Mouse (Mus musculus) megakaryocyte, adult 5-6 weeks (primary cell): ENCODE measurements around the gene Rcan1. TPM values are rescaled to one million over a fixed set of nuclear protein-coding genes. Genes with fewer than 3 reads are reported as not detected.
A peak's percentile ranks its signal among the peaks of the same experiment; 100 is the strongest.
"Not testable (repeated sequence)": the region's sequence is repeated elsewhere in the genome, so short reads cannot be mapped to it uniquely, and the experiment has no call there.

Source experiments
- ATAC-seq: 2 replicates; pipeline ENCODE4 v1.8.0; 2016; ENCODE audit warnings: mild to moderate bottlenecking, inconsistent platforms; ENCODE audit not compliant: poor library complexity, severe bottlenecking
- total RNA-seq, 2 experiments: library from RNA; stranded (forward) in 1 of 2; stranded (reverse) in 1 of 2; fragments of 153-499, 151-499 nt in 1 of 2; fragments of 221-1000, 200-1000 nt in 1 of 2; gene quantifications; 2 replicates each; pipeline versions ENCODE4 v1.2.3 to v1.2.4; 2015 to 2017

The Rcan1 gene
- total RNA-seq, 2 experiments from 2014 or later, result 8.8 to 11.5 TPM

GRCm38 (mm10) chr16:92439775-92440174 lies 30.9 kb downstream of the Rcan1 start:
- ATAC-seq, result no peak

DNA sequence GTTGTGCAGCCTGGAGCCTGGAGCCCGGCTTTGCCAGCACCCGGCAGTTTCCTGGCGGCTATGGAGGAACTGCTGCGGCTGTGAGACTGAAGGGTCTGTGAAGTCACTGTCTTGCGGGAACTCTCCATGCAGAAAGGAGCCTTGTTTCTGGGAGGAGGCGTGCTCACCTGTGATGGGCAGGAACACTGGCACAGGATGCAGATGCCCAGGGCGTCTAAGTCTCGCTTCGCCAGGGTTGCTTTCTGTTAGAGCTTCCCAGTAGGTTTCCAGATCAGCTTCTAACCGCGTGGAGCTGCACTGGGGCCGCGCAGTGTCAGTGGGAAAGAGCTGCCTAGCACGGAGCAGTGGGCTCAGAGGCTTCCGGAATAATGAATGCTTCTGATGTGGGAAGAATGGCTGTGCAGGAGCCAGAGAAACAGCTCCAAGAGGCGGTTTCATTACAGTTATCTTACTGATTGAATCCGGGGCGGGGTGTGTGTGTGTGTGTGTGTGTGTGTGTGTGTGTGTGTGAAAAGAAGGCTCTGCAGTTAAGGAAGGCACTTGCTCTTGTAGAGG lies 35.2 kb downstream of the Rcan1 start:
- ATAC-seq, result no peak

- no peak for ATAC-seq
Observed at GRCm38 (mm10) chr16:92433176-92433575, 37.5 kb downstream of the Rcan1 start.

- ATAC-seq, result no peak
Observed at GRCm38 (mm10) chr16:92430731-92431130, 39.9 kb downstream of the Rcan1 start.

DNA sequence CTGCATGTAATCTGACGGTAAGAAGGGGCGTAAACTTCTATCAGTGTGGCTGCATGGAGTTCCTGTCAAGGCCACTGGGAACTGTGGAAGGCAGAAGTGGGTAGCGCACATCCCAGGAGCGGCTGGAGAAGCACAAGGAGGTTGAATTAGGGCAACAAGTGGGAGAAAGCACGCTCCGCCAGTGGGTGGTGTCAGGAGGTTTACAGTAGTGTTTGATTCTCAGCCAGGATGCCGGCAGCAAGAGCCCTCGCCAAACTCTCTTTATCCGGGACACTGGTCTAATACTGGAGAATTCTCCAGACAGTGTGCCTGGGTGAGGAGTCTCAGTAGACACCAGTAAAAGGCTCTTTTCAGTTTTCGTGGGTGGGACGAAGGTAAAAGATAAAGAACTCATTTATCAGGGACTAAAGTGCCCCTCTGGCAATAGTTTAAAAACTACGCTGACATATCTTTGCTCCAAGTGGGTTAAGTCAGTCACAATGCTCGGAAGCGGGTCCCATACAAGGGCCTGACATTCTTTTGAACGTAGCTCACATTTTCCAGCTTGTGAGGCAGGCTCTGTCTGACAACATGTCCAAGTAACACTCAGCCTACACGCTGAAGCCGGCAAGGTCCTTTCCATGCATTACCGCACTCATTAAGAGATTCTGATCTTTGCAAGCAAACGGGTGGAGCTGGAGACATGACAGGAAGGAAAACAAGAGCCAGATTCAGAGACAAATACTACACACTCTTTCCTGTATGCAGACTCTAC lies 42.3 kb downstream of the Rcan1 start:
- ATAC-seq, result no peak

DNA sequence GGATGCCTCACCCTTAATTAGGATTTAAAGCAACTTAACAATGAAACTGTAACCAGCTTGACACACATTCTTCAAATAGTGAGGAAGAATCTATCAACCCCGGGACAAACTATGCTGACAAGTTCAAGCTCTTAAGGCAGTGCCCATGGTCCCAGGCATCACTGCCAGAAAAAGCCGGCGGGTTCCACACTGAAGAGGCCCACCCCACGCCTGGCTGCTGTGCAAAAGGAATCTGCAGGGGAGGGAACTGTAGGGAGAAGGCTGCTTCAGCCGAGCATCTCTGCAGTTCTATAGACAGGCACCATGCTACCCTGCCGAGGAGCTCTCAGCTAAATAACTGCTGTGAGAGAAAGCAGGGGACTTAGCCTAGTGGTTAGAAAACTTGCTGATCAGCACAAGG lies 44.0 kb downstream of the Rcan1 start:
- no peak for ATAC-seq

- ATAC-seq, result no peak
Observed at GRCm38 (mm10) chr16:92425875-92426274, 44.8 kb downstream of the Rcan1 start.

GRCm38 (mm10) chr16:92423363-92423762 lies 47.3 kb downstream of the Rcan1 start:
- ATAC-seq, result no peak

- ATAC-seq, result no peak
Observed at GRCm38 (mm10) chr16:92422435-92423362, 48.0 kb downstream of the Rcan1 start.

- no peak for ATAC-seq
Observed at GRCm38 (mm10) chr16:92421147-92421934, 49.3 kb downstream of the Rcan1 start.

DNA sequence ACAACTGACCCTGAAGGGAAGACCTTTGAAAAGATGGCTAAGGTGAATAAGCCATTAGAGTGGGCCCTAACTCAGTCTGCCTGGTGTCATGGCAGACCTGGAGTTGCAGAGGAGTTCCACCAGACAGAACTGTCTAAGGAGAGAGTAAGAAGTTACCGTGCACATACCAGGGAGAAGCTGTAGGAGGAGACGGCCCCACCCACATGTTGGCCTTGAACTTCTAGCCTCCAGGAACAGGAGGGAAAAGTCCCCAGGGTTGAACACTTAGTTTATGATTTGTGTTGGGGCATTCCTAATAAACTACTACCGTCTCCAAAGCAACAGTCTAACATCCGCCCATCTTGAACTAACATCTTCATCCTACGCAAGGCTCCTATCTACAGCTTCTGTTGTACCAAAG lies 50.0 kb downstream of the Rcan1 start:
- no peak for ATAC-seq

DNA sequence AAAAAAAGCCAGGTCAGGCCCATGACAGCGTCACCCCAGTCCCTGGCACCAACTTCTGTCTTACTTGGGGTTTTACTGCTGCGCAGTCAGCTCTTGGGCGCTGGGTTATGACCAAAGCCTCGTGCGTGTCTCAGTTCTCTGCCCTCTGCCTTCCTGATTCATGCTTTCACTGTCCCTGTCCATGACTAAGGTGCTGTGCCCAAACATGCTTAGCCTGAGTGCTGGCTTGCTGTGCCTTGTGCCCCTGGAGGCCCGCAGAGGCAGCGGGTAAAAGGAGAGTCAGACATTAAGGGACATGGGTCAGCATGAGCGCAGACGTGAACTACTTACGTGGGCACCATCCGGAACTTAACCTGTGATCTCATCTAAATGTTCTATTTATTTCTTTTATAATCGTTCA lies 51.6 kb downstream of the Rcan1 start:
- ATAC-seq, result no peak

DNA sequence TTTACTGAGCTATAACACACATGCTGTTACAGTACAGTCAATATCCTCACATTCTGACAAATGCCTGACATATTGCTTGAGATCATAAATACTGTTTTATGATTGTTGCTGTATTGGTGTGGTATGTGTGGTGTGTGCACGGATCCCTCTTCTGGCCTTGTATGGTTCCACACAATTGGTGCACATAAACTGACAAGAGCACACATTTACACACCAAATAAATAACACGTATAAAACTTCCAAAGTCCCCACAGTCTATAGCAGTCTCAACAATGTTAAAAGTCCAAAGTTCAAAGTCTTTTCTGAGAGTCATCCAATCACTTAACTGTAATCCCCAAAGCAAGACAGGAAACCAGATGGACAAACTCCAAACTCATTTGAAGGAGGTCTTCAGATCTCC lies 53.4 kb downstream of the Rcan1 start:
- ATAC-seq, result no peak

- peak; percentile 96 for ATAC-seq
Observed at GRCm38 (mm10) chr16:92415702-92416118, 55.0 kb downstream of the Rcan1 start.

DNA sequence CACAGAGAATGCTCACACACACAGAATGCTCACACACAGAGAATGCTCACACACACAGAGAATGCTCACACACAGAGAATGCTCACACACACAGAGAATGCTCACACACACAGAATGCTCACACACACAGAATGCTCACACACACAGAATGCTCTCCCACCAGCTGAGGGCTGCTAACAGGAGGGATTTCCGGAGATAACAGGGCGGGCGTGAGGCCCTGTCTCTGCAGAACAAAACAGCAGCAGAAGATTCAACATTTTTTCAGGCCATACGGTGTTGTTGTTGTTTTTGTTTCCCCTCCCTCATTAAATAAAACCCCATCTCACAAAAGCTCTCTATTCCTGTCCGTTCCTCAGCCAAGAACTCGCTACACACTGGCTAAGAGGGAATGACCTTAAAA lies 55.6 kb downstream of the Rcan1 start:
- ATAC-seq, result not testable (repeated sequence)

GRCm38 (mm10) chr16:92412888-92413287 lies 57.8 kb downstream of the Rcan1 start:
- no peak for ATAC-seq

GRCm38 (mm10) chr16:92411981-92412706 lies 58.5 kb downstream of the Rcan1 start:
- 0 out of 2 replicates have a peak, but pooled peaks have one; percentile 6 for ATAC-seq

DNA sequence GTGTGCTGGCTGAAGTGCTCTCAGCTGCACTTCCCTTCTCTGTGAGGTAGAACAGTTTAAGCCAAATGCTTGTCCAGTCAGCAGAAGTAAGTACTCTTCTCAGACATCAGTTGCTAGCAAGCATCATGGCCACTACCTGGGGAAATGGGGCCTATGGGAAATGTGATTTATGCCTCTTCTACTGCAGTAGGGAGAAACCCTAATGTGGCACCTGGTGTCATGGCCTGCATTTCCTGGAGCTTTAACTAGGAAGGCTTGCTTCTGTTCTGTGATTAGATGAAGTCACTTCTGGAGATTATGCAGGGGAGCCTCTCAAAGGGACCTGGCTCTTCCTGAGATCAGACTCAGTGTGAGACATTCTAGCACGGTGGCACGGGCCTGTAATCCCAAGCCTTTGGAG lies 60.3 kb downstream of the Rcan1 start:
- ATAC-seq, result no peak

DNA sequence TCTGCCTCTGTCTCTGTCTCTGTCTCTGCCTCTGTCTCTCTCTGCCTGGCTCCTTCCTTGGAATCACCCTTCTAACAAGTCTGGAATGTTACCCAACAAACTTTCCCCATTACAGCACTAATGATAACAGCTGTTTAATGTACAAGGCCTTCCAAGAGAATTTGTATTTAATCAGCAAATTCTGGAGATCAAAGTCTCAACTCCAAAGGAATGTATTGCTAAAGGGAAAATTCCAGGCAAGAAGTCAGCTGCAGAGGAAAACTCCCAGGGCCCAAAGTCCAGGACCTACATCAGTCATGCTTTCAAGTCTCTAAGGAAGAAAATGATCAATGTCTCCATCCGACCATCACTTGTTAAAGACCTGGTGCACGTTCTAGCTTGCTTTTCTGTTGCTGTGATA lies 62.8 kb downstream of the Rcan1 start:
- no peak for ATAC-seq

DNA sequence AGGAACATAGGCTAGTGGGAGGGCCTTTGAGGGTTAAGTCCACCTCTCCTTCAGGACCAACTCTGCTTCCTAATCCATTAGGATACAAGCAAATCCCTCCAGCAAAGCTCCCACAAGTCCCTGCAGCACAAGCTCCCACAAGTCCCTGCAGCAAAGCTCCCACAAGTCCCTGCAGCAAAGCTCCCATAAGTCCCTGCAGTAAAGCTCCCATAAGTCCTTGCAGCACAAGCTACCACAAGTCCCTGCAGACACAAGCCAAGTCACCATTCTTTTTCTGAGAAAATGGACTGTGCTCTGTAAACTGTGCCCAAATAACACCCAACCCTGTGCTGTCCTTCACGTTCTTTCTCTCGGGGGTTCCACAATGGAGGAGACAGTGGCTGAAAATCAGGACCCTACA lies 66.5 kb downstream of the Rcan1 start:
- no peak for ATAC-seq
